Mouse (Mus musculus) G1E (cell line): Measurements from ENCODE around the gene Gm10073.

Experiments used
- CTCF ChIP-seq: IDR thresholded peaks from 2 replicates; pipeline ENCODE4 v1.5.1; 2012; ENCODE audit warnings: low read depth, low read length, inconsistent platforms, mixed read lengths
- GATA1 ChIP-seq: IDR thresholded peaks from 2 replicates; pipeline ENCODE4 v1.6.1; 2012; ENCODE audit warnings: borderline replicate concordance, low read length, inconsistent platforms, mixed read lengths
- GATA2 ChIP-seq: IDR thresholded peaks from 2 replicates; pipeline ENCODE4 v1.6.1; 2012; ENCODE audit warnings: low read depth, low read length, inconsistent platforms, borderline replicate concordance
- POLR2AphosphoS5 ChIP-seq: IDR thresholded peaks from 2 replicates; pipeline ENCODE4 v1.6.1; 2012; ENCODE audit warnings: low read depth, low read length, inconsistent platforms; ENCODE audit not compliant: insufficient replicate concordance
- TAL1 ChIP-seq: conservative IDR thresholded peaks from 2 replicates; pipeline ENCODE4 v1.6.1; 2012; ENCODE audit warnings: low read depth, low read length, inconsistent platforms, mixed read lengths

DNA sequence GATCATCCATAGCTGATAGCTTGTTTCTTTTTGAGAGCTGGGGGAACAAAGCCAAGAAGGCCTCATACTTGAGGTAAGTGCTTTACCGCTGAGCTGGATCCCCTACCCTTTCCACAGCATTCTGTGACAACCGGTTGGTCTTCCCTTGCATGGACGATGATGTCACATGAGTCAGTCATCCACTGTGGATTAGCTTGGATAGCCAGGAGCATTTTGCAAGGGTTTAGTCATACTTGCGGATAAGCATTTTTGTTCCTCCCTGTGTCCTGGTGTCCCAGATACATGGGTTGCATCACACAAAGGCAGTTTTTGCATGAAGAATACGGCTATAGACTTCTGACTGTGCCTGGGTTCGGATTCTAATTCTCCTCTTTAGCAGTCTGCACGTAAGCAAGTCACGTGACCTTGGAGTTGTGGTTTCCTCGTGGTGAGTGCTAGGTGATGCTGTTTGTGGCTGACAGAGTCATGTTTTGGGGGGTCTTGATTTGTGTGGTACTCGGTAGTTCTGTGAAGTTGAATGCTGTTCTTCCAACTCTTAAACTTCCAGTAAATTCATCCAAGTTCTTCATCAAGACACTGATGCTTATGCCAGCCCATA is 43.3 kb downstream of the Gm10073 start:
- TF ChIP-seq CTCF (no peak), GATA2 (no peak), GATA1 (no peak), TAL1 (no peak), POLR2AphosphoS5 (no peak)
